Mouse (Mus musculus) embryonic facial prominence, embryonic 14.5 days (tissue): Measurements from ENCODE around the gene Ddx6. TPM values are rescaled to one million over a fixed set of nuclear protein-coding genes. Genes with fewer than 3 reads are reported as not detected.

Source experiments
- ATAC-seq: fragments of 200-750 bp; cut with Nextera tagmentation; 2 replicates; pipeline ENCODE4 v1.8.0; 2017; ENCODE audit warnings: low read depth, moderate number of reproducible peaks, moderate TSS enrichment
- DNase-seq: peaks from one replicate; pipeline ENCODE4 v3.0.0-alpha.2; 2015; ENCODE audit warnings: low spot score
- H3K27ac ChIP-seq: fragments of 300-500 bp; sonication (generic); replicated peaks from 2 replicates; pipeline ENCODE4 v1.5.1; 2014; ENCODE audit warnings: low read depth, mild to moderate bottlenecking, low read length, moderate library complexity
- H3K27me3 ChIP-seq: fragments of 300-500 bp; sonication (generic); replicated peaks from 2 replicates; pipeline ENCODE4 v1.6.1; 2014; ENCODE audit warnings: low read length; ENCODE audit not compliant: control insufficient read depth, insufficient read depth
- H3K36me3 ChIP-seq: fragments of 300-500 bp; sonication (generic); 2 replicates; pipeline ENCODE4 v1.6.1; 2014; ENCODE audit warnings: low read length, mixed read lengths; ENCODE audit not compliant: control insufficient read depth, insufficient read depth
- H3K4me1 ChIP-seq: fragments of 300-500 bp; sonication (generic); 2 replicates; pipeline ENCODE4 v1.6.1; 2014; ENCODE audit warnings: antibody characterized with exemption, low read length; ENCODE audit not compliant: control insufficient read depth, insufficient read depth
- H3K4me2 ChIP-seq: fragments of 300-500 bp; sonication (generic); 2 replicates; pipeline ENCODE4 v1.6.1; 2014; ENCODE audit warnings: low read depth, mild to moderate bottlenecking, low read length, moderate library complexity, mixed read lengths
- H3K4me3 ChIP-seq: fragments of 300-500 bp; sonication (generic); 2 replicates; pipeline ENCODE4 v1.5.1; 2014; ENCODE audit warnings: low read depth, mild to moderate bottlenecking, low read length
- H3K9ac ChIP-seq: fragments of 300-500 bp; sonication (generic); 2 replicates; pipeline ENCODE4 v1.6.1; 2014; ENCODE audit warnings: low read depth, mild to moderate bottlenecking, low read length, moderate library complexity, mixed read lengths
- H3K9me3 ChIP-seq: fragments of 300-500 bp; sonication (generic); 2 replicates; pipeline ENCODE4 v1.6.1; 2016; ENCODE audit warnings: low read length; ENCODE audit not compliant: control insufficient read depth
- WGBS: fragments of 180-500 bp; shearing (Covaris S2); extraction: QIAGEN DNeasy Blood & Tissue Kit; methylation state at CpG from one replicate; pipeline ENCODE4 v1.1.7; 2014; 5-methylcytosine and 5-hydroxymethylcytosine counted together
- polyA plus RNA-seq: library from polyadenylated mRNA; unstranded; fragments of >200 nt; fragmentation: Nextera tagmentation; extraction: Ambion mirVana; gene quantifications from 2 replicates; pipeline ENCODE4 v1.2.1, GENCODE M21; 2014

The Ddx6 gene
- polyA plus RNA-seq, 1 experiment from 2014 or later = 16.1 TPM

- peak; percentile 51 for ATAC-seq
- Histone ChIP-seq H3K27me3 (no peaks in the 10 kb centered on the region), H3K4me1 (peaks cover 15% of the 10 kb centered on the region), H3K9ac (peak overlapping the region; percentile 45), H3K9me3 (no peaks in the 10 kb centered on the region), H3K4me2 (peak overlapping the region; percentile 44), H3K4me3 (peak overlapping the region; percentile 16), H3K27ac (no peak overlapping the region), H3K36me3 (no peaks in the 10 kb centered on the region)
- DNase-seq = peak; percentile 78
- 6% methylated on average over 18 of the region's 18 CpGs for WGBS
Observed at GRCm38 (mm10) chr9:44598899-44599495, 5.7 kb upstream of the Ddx6 start.

- peak overlapping the region; percentile 16; the same call in 1 of the 2 replicates for H3K4me3 ChIP-seq
- no peaks in the 10 kb centered on the region for H3K9me3 ChIP-seq
- H3K27me3 ChIP-seq = no peaks in the 10 kb centered on the region
- no peak for DNase-seq
- no peak overlapping the region for H3K27ac ChIP-seq
- 20% methylated on average over 4 of the region's 6 CpGs for WGBS
- peaks cover 15% of the 10 kb centered on the region for H3K4me1 ChIP-seq
- H3K36me3 ChIP-seq = no peaks in the 10 kb centered on the region
- H3K9ac ChIP-seq = peak overlapping the region; percentile 45; the same call in 1 of the 2 replicates
- no peak for ATAC-seq
- peak overlapping the region; percentile 44 for H3K4me2 ChIP-seq
Observed at GRCm38 (mm10) chr9:44599616-44600015, 5.1 kb upstream of the Ddx6 start.

- no peak overlapping the region for H3K4me3 ChIP-seq
- WGBS = 77% methylated on average over 6 of the region's 6 CpGs
- no peak overlapping the region for H3K9ac ChIP-seq
- no peaks in the 10 kb centered on the region for H3K27me3 ChIP-seq
- DNase-seq (no peak), ATAC-seq (no peak)
- H3K36me3 ChIP-seq = no peaks in the 10 kb centered on the region
- H3K9me3 ChIP-seq = no peaks in the 10 kb centered on the region
- H3K4me1 ChIP-seq = peaks cover 15% of the 10 kb centered on the region
- H3K27ac ChIP-seq = no peak overlapping the region
- H3K4me2 ChIP-seq = no peak overlapping the region
Observed at GRCm38 (mm10) chr9:44600801-44601200, 3.9 kb upstream of the Ddx6 start.

- WGBS = 69% methylated on average over 6 of the region's 6 CpGs
- H3K4me3 ChIP-seq = peak overlapping the region; percentile 100
- peak overlapping the region; percentile 100; the same call in 1 of the 2 replicates for H3K27ac ChIP-seq
- no peaks in the 10 kb centered on the region for H3K27me3 ChIP-seq
- peaks cover 10% of the 10 kb centered on the region for H3K36me3 ChIP-seq
- H3K9ac ChIP-seq = peak overlapping the region; percentile 50
- H3K9me3 ChIP-seq = no peaks in the 10 kb centered on the region
- DNase-seq (no peak), ATAC-seq (no peak)
- H3K4me2 ChIP-seq = peak overlapping the region; percentile 72
- H3K4me1 ChIP-seq = peaks cover 24% of the 10 kb centered on the region
Observed at GRCm38 (mm10) chr9:44602766-44603165, 1.9 kb upstream of the Ddx6 start.

GRCm38 (mm10) chr9:44603454-44604289 is 1.0 kb upstream of the Ddx6 start:
- H3K4me2 ChIP-seq = peak overlapping the region; percentile 72
- H3K9ac ChIP-seq = peak overlapping the region; percentile 100
- H3K27ac ChIP-seq = peak overlapping the region; percentile 100
- H3K4me1 ChIP-seq = peaks cover 30% of the 10 kb centered on the region
- ATAC-seq (peak; percentile 85), DNase-seq (peak; percentile 97)
- H3K9me3 ChIP-seq = no peaks in the 10 kb centered on the region
- WGBS = under 1% methylated on average over 38 of the region's 38 CpGs
- peak overlapping the region; percentile 100 for H3K4me3 ChIP-seq
- H3K27me3 ChIP-seq = no peaks in the 10 kb centered on the region
- peaks cover 19% of the 10 kb centered on the region for H3K36me3 ChIP-seq

- H3K4me3 ChIP-seq = peak overlapping the region; percentile 100
- 0% methylated on average over 18 of the region's 65 CpGs for WGBS
- peak; percentile 61 for ATAC-seq
Observed at GRCm38 (mm10) chr9:44604290-44604778, 358 bp upstream of the Ddx6 start.

GRCm38 (mm10) chr9:44605616-44606165 is 999 bp downstream of the Ddx6 start:
- Histone ChIP-seq H3K36me3 (peaks cover 38% of the 10 kb centered on the region), H3K4me2 (peak overlapping the region; percentile 74), H3K4me3 (peak overlapping the region; percentile 100), H3K4me1 (peaks cover 22% of the 10 kb centered on the region), H3K27me3 (no peaks in the 10 kb centered on the region), H3K9me3 (no peaks in the 10 kb centered on the region), H3K9ac (peak overlapping the region; percentile 100), H3K27ac (peak overlapping the region; percentile 100)
- DNase-seq = peak; percentile 51
- 2% methylated on average over 13 of the region's 13 CpGs for WGBS
- no peak for ATAC-seq

More at GRCm38 (mm10) chr9:44604290-44604778, 358 bp upstream of the Ddx6 start:
- Histone ChIP-seq H3K4me1 (peaks cover 24% of the 10 kb centered on the region), H3K27me3 (no peaks in the 10 kb centered on the region), H3K36me3 (peaks cover 25% of the 10 kb centered on the region), H3K9ac (peak overlapping the region; percentile 100), H3K9me3 (no peaks in the 10 kb centered on the region), H3K4me2 (peak overlapping the region; percentile 72), H3K27ac (peak overlapping the region; percentile 100)
- DNase-seq = peak; percentile 83

GRCm38 (mm10) chr9:44606646-44607045 is 2.0 kb downstream of the Ddx6 start:
- no peak for ATAC-seq
- Histone ChIP-seq H3K9ac (no peak overlapping the region), H3K4me1 (peaks cover 22% of the 10 kb centered on the region), H3K4me3 (peak overlapping the region; percentile 100), H3K27ac (no peak overlapping the region), H3K36me3 (peaks cover 46% of the 10 kb centered on the region), H3K4me2 (peak overlapping the region; percentile 74), H3K9me3 (no peaks in the 10 kb centered on the region), H3K27me3 (no peaks in the 10 kb centered on the region)
- DNase-seq = no peak
- WGBS = 54% methylated on average over 4 of the region's 4 CpGs
